Mouse (Mus musculus) B cell, adult (primary cell): Measurements from ENCODE around the gene Gm6401. TPM values are rescaled to one million over a fixed set of nuclear protein-coding genes. Genes with fewer than 3 reads are reported as not detected.

ENCODE experiments used
- total RNA-seq: library from RNA; stranded (reverse); gene quantifications from 4 replicates; pipeline ENCODE4 v1.2.4, GENCODE M21; 2023; ENCODE audit not compliant: inconsistent age

Gene Gm6401
- total RNA-seq: not detected in 4 replicates

DNA sequence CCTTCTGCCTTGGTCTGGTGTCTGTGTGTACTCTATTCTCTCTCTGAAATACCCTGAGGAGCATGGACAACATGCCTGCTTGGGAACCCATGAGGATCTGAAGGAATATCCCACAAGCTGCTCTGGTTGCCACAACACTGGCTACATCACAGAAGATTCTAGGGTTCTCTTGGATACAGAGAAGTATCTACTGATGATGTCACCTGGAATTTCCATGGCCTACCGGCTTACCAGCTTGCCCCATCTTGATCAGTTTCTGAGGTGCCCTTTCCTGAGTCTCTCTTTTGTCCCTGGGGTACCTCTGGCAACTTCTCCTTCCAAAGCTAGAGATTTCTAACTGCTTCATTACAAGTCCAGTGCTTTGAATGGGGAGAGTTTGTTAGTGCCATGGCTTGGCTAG, at the start of gene Gm6401:
Gm6401 (minus strand) TSS at position 101 of the 400 bp plus-strand sequence.

GRCm38 (mm10) chr14:41983225-41983624, 15.5 kb upstream of the Gm6401 start, which contains the start of gene Gm3543:
TSS of gene Gm3543 (minus strand) at chr14:41983325.

GRCm38 (mm10) chr14:41943695-41944094, 24.0 kb downstream of the Gm6401 start, which contains the start of gene 1700024B05Rik:
TSS of gene 1700024B05Rik (plus strand) at chr14:41943995.

GRCm38 (mm10) chr14:41924649-41925048, 43.1 kb downstream of the Gm6401 start, which contains the start of gene 1700049E17Rik1:
TSS of gene 1700049E17Rik1 (plus strand) at chr14:41924949.

Other genes with a start within 250 kb of the Gm6401 start
- gene Gm7929, start 217.3 kb downstream of the Gm6401 start, total RNA-seq: not detected in 4 replicates
- gene Gm47189, start 195.5 kb downstream of the Gm6401 start, total RNA-seq: not detected in 4 replicates
- not detected in 4 replicates for gene Gm7980, start 60.6 kb downstream of the Gm6401 start, total RNA-seq
- gene 1700049E17Rik1, start 43.0 kb downstream of the Gm6401 start, total RNA-seq: not detected in 4 replicates
- gene 1700024B05Rik, start 23.9 kb downstream of the Gm6401 start, total RNA-seq: not detected in 4 replicates
- not detected in 4 replicates for gene Gm3543, start 15.4 kb upstream of the Gm6401 start, total RNA-seq
- not detected in 4 replicates for gene Gm7951, start 149.4 kb upstream of the Gm6401 start, total RNA-seq
- gene Gm17027, start 194.7 kb upstream of the Gm6401 start, total RNA-seq: not detected in 4 replicates
- gene Gm3573, start 222.9 kb upstream of the Gm6401 start, total RNA-seq: not detected in 4 replicates